Mouse (Mus musculus) hindbrain, embryonic 10.5 days (tissue): ENCODE data around the gene Gramd1b. TPM values are rescaled to one million over a fixed set of nuclear protein-coding genes. Genes with fewer than 3 reads are reported as not detected.

Experiments used
- DNase-seq: peaks from one replicate; pipeline ENCODE4 v3.0.0-alpha.2; 2017; ENCODE audit warnings: low spot score
- H3K27ac ChIP-seq: fragments of 300-500 bp; sonication (generic); 2 replicates; pipeline ENCODE4 v1.5.1; 2016; ENCODE audit warnings: mild to moderate bottlenecking, moderate library complexity
- H3K27me3 ChIP-seq: fragments of 300-500 bp; sonication (generic); 2 replicates; pipeline ENCODE4 v1.6.1; 2016; ENCODE audit warnings: mild to moderate bottlenecking; ENCODE audit not compliant: poor library complexity, insufficient read depth, severe bottlenecking
- H3K36me3 ChIP-seq: fragments of 300-500 bp; sonication (generic); 2 replicates; pipeline ENCODE4 v1.6.1; 2016; ENCODE audit warnings: mild to moderate bottlenecking, moderate library complexity
- H3K4me1 ChIP-seq: fragments of 300-500 bp; sonication (generic); replicated peaks from 2 replicates; pipeline ENCODE4 v1.6.1; 2016; ENCODE audit warnings: mild to moderate bottlenecking
- H3K4me3 ChIP-seq: fragments of 300-500 bp; sonication (generic); 2 replicates; pipeline ENCODE4 v1.5.1; 2016; ENCODE audit warnings: mild to moderate bottlenecking, moderate library complexity
- H3K9me3 ChIP-seq: fragments of 300-500 bp; sonication (generic); 2 replicates; pipeline ENCODE4 v1.6.1; 2016; ENCODE audit warnings: mild to moderate bottlenecking, moderate library complexity
- WGBS: fragments of 180-500 bp; shearing (Covaris S2); methylation state at CpG from one replicate; pipeline ENCODE4 v1.1.7; 2016; 5-methylcytosine and 5-hydroxymethylcytosine counted together
- polyA plus RNA-seq: library from polyadenylated mRNA; unstranded; fragments of >200 nt; fragmentation: Nextera tagmentation; extraction: Ambion mirVana; gene quantifications from 2 replicates; pipeline ENCODE4 v1.2.1, GENCODE M21; 2016

Gramd1b gene
- 2.9 and 4.6 TPM in 2 replicates for polyA plus RNA-seq

DNA sequence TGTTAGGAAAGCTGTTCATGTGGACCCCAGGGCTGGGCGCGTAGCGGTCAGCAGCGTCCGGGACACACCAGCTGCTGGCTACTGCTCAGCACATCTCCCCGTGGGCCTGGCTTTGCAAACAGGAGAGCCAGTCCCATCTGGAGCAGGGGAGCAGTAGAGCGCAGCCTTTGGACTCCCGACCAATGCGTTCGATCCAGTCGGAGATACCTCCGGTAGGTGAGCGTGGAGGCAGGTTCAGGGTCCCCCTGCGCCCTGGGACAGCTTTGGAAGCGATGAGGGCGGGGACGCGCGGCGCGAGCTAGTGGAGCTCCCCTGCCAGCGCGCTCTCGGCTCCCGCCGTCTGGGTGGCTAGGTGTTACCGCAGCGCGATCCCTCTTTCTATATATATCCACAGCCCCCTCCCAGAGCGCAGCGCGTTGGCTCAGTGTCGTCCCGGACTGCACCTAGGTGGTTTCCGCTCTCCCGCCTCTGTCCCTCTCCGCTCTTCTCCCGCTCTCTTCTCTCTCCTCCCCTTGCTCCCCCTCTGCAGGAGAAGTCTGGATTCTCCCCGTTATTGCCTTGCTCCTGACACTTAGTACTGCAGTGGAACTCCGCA, at the start of gene Gramd1b:
Gene Gramd1b, minus strand, starts transcription at position 357 of the 595 bp plus-strand sequence.
- H3K4me1 ChIP-seq, result peaks cover 12% of the 10 kb centered on the region
- H3K36me3 ChIP-seq, result no peaks in the 10 kb centered on the region
- peak; percentile 57 for DNase-seq
- peak within 1 kb of the TSS; percentile 77 for H3K27ac ChIP-seq
- WGBS, result under 1% methylated on average over 40 of the region's 40 CpGs
- peaks cover 36% of the 10 kb centered on the region for H3K27me3 ChIP-seq
- no peaks in the 10 kb centered on the region for H3K9me3 ChIP-seq
- H3K4me3 ChIP-seq, result peak within 1 kb of the TSS; percentile 65

- H3K4me1 ChIP-seq, result no peaks in the 10 kb centered on the region
These were observed 47.8 kb upstream of the Gramd1b start for GRCm38 (mm10) chr9:40578726-40579625.

GRCm38 (mm10) chr9:40577132-40577531, 45.9 kb upstream of the Gramd1b start:
- no peak overlapping the region for H3K27ac ChIP-seq
- no peaks in the 10 kb centered on the region for H3K27me3 ChIP-seq
- no peaks in the 10 kb centered on the region for H3K9me3 ChIP-seq
- DNase-seq, result no peak
- H3K4me1 ChIP-seq, result no peaks in the 10 kb centered on the region
- 82% methylated on average over 7 of the region's 7 CpGs for WGBS
- H3K36me3 ChIP-seq, result no peaks in the 10 kb centered on the region
- no peak overlapping the region for H3K4me3 ChIP-seq

More at GRCm38 (mm10) chr9:40578726-40579625, 47.8 kb upstream of the Gramd1b start:
- no peak for DNase-seq
- WGBS, result 80% methylated on average over 11 of the region's 11 CpGs
- H3K36me3 ChIP-seq, result no peaks in the 10 kb centered on the region
- H3K27me3 ChIP-seq, result no peaks in the 10 kb centered on the region
- no peak overlapping the region for H3K27ac ChIP-seq
- H3K9me3 ChIP-seq, result no peaks in the 10 kb centered on the region
- H3K4me3 ChIP-seq, result no peak overlapping the region

DNA sequence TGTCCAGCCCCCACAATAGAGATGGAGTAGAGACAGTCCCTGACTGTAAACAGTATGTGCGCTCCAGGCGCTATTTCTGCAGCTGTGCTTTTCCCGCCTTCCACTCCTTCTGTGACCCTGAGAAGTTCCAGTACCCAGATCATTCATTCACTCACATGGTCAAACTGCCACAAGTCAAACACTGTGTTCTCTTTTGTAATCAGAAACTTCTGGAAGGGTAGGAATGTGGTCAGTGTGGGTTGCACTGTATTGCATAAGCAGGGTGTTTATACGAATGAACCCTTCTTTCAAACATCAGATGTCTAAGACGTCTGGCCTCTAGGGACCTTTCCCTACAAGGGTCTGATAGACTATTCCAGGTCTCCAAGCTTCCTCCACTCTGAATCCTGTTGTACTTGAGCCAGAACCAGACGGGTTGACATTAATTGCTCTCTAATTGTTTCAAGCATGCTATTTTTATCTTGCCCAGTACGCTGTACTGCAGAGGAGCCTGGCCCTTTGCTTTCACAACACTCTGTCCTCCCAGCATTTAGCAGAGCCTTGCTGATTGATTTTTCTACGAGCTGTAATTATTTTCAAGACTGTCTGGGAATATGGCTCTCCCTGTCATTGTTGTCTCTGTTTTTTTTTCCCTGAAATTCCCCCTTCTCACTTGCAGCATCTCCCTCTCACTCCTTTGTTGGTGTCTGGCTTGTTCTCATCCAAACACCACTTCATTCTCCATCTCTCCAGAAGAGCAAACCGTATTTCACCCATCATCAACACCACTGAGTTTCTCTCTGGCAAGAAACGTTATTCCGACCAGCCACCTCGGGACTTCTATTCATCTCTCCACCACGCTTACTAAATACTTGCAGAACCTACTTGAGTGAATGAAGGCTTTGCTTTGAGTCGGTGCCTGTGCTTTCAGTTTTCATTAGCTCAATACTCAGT, 44.1 kb upstream of the Gramd1b start:
- H3K4me1 ChIP-seq, result no peaks in the 10 kb centered on the region
- 78% methylated on average over 14 of the region's 14 CpGs for WGBS
- H3K27me3 ChIP-seq, result no peaks in the 10 kb centered on the region
- DNase-seq, result no peak
- no peaks in the 10 kb centered on the region for H3K36me3 ChIP-seq
- H3K27ac ChIP-seq, result peak overlapping the region; percentile 12; the same call in 1 of the 2 replicates
- no peaks in the 10 kb centered on the region for H3K9me3 ChIP-seq
- H3K4me3 ChIP-seq, result no peak overlapping the region

GRCm38 (mm10) chr9:40571280-40571679, 40.1 kb upstream of the Gramd1b start:
- Histone ChIP-seq H3K9me3 (no peaks in the 10 kb centered on the region), H3K4me1 (no peaks in the 10 kb centered on the region; the same call in 1 of the 2 replicates), H3K36me3 (no peaks in the 10 kb centered on the region), H3K27me3 (no peaks in the 10 kb centered on the region), H3K4me3 (no peak overlapping the region), H3K27ac (no peak overlapping the region)
- DNase-seq, result no peak
- WGBS, result 71% methylated on average over 2 of the region's 2 CpGs

DNA sequence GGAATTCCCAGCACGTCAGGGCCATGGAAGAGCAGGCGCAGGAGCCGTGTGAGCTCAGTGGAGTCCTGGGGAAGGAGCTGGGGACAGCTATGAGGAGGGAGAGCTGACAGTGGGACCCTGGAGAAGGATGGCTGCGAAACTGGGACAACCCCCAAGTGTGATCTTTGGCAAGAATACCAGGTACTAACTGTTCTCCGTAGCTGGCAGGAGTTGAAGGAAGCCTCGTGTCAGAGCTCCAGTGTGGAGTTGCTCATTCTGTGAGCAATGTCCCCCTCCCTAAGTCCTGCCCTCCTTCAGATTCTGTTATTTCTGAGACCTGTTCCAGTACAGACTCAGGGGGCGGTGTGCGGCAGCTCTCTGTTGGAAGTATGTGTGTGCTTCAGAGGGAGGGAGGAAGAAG, 36.9 kb upstream of the Gramd1b start:
- 77% methylated on average over 8 of the region's 8 CpGs for WGBS
- H3K36me3 ChIP-seq, result no peaks in the 10 kb centered on the region
- no peak for DNase-seq
- H3K4me1 ChIP-seq, result no peaks in the 10 kb centered on the region; the same call in 1 of the 2 replicates
- H3K4me3 ChIP-seq, result no peak overlapping the region
- H3K27ac ChIP-seq, result no peak overlapping the region
- no peaks in the 10 kb centered on the region for H3K27me3 ChIP-seq
- H3K9me3 ChIP-seq, result no peaks in the 10 kb centered on the region

GRCm38 (mm10) chr9:40563750-40564149, 32.6 kb upstream of the Gramd1b start:
- H3K27me3 ChIP-seq, result no peaks in the 10 kb centered on the region
- DNase-seq, result no peak
- no peak overlapping the region for H3K4me3 ChIP-seq
- no peak overlapping the region for H3K27ac ChIP-seq
- H3K4me1 ChIP-seq, result no peaks in the 10 kb centered on the region
- no peaks in the 10 kb centered on the region for H3K9me3 ChIP-seq
- H3K36me3 ChIP-seq, result no peaks in the 10 kb centered on the region

- no peak for DNase-seq
- H3K36me3 ChIP-seq, result no peaks in the 10 kb centered on the region
These were observed 28.5 kb upstream of the Gramd1b start for GRCm38 (mm10) chr9:40559646-40560045.

GRCm38 (mm10) chr9:40557796-40558195, 26.6 kb upstream of the Gramd1b start:
- no peak overlapping the region for H3K27ac ChIP-seq
- no peaks in the 10 kb centered on the region for H3K27me3 ChIP-seq
- H3K4me1 ChIP-seq, result no peaks in the 10 kb centered on the region
- no peaks in the 10 kb centered on the region for H3K9me3 ChIP-seq
- WGBS, result 91% methylated on average over 5 of the region's 5 CpGs
- no peak for DNase-seq
- H3K4me3 ChIP-seq, result no peak overlapping the region
- no peaks in the 10 kb centered on the region for H3K36me3 ChIP-seq

More at GRCm38 (mm10) chr9:40559646-40560045, 28.5 kb upstream of the Gramd1b start:
- Histone ChIP-seq H3K4me1 (no peaks in the 10 kb centered on the region), H3K27me3 (no peaks in the 10 kb centered on the region), H3K9me3 (no peaks in the 10 kb centered on the region), H3K27ac (no peak overlapping the region), H3K4me3 (no peak overlapping the region)
- WGBS, result 86% methylated on average over 7 of the region's 7 CpGs

DNA sequence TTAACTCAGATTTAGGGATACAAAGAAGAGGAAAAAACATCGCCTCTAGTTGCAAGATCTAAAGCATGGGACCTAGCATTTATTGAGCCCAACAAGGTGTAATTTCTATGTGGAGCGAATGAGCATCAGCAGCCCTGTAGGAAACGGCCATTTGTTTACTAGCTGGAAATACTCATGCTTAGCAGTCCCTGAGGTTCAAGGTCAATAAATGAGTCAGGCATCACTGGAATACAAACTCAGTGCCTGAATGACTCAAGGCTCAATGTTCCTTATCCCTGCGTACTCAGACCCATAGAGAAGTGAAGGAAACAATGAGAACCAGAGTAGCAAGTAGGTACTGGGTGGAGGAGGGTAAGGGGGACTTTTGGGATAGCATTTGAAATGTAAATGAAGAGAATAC, 25.2 kb upstream of the Gramd1b start:
- no peak for DNase-seq
- no peak overlapping the region for H3K27ac ChIP-seq
- no peaks in the 10 kb centered on the region for H3K36me3 ChIP-seq
- no peaks in the 10 kb centered on the region for H3K27me3 ChIP-seq
- no peak overlapping the region for H3K4me3 ChIP-seq
- H3K4me1 ChIP-seq, result no peaks in the 10 kb centered on the region
- WGBS, result 79% methylated on average over 4 of the region's 4 CpGs
- no peaks in the 10 kb centered on the region for H3K9me3 ChIP-seq

- Histone ChIP-seq H3K4me1 (no peaks in the 10 kb centered on the region), H3K27ac (no peak overlapping the region), H3K36me3 (no peaks in the 10 kb centered on the region), H3K9me3 (no peaks in the 10 kb centered on the region), H3K27me3 (no peaks in the 10 kb centered on the region), H3K4me3 (no peak overlapping the region)
- 71% methylated on average over 5 of the region's 5 CpGs for WGBS
- DNase-seq, result no peak
These were observed 24.1 kb upstream of the Gramd1b start for GRCm38 (mm10) chr9:40555243-40555642.

DNA sequence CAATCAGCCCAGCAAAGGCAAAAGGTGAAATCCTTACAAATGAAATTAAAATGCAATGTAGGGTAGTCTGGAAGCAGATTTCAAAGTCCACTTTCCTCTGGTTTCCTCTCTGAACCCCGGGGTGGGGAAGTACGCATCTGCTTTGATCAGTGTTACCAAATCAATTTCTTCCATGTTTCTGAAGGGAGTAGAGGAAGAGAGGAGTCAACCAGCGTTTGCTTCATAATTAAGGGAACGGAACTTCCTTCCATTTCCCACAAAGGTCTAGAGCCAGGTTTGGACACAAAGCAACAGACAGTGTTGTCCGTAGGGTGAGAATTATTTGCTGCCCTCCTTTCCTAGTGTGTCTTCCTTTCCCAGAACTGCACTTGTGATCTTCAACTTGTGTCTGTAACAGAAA, 16.7 kb upstream of the Gramd1b start:
- no peaks in the 10 kb centered on the region for H3K27me3 ChIP-seq
- no peak for DNase-seq
- no peaks in the 10 kb centered on the region for H3K4me1 ChIP-seq
- H3K4me3 ChIP-seq, result no peak overlapping the region
- no peaks in the 10 kb centered on the region for H3K36me3 ChIP-seq
- WGBS, result 86% methylated on average over 5 of the region's 5 CpGs
- no peak overlapping the region for H3K27ac ChIP-seq
- H3K9me3 ChIP-seq, result no peaks in the 10 kb centered on the region
